Mouse (Mus musculus) right cerebral cortex, postnatal 10 days (tissue): ENCODE measurements around the gene Ifitm10.
A peak's percentile ranks its signal among the peaks of the same experiment; 100 is the strongest.
"Not testable (repeated sequence)": the region's sequence is repeated elsewhere in the genome, so short reads cannot be mapped to it uniquely, and the experiment has no call there.

Source experiments
- DNase-seq, 2 experiments: peaks; one replicate each; pipeline ENCODE4 v3.0.0; 2021; ENCODE audit warnings: low spot score in 2 of 2

Ifitm10 gene

DNA sequence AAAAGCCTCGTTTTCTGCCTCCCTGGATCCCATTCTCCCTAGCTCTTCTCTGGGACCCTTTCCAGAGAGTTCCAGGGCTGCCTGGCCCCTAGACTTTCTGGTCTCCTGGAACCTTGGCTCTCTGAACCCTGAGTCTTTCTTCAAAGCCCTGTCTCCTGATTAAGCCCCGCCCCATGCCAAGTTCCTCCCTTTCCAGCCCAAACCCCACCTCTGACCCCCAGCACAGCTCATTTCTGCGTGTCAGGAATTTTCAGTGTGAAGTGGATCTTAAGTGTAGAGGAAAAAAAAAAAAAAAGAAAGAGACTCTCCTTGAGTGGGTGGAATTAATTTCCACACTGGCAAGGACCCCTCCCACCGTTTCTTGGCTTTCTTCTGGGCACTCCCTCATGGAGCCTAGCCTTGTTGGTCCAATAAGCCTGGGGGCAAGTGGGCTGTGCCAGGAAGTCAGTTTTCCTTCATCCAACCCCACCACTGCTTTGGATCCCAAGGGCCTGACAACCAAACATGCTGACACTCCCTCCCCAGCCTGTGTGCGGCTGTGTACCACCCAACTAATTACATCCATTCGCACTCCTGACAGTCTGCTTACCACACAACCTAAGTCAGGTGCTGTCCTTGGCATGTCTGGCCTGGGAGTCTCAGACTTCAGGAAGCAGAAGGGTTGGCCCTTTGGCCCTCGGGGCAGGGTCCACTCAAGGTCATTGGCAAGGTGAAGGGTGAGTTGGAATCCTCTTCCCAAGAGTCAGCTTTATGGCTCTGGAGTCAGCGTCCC is at the start of gene Ifitm10:
TSS of gene Ifitm10 (minus strand) at position 113 of the 772 bp plus-strand sequence.
- DNase-seq = peak; percentile 54 to 57

DNA sequence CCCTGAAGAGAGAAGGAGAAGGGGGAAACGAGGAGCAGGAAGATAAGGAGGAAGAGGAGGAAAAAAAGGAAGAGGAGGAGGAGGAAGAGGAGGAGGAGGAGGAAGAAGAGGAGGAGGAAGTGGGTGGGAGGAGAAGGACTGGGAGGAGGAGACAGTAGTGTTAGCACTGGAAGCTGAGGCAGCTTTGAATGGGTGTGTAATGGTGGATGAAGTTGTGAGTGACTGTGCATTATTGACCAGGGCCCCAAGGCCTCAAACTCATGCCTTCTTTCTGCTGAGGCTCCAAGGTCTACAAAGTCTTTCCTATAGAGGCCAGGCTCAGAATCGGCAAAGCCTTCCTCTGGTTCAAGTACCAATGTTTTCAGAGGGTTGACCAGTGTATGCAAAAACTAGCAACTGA is 48.3 kb upstream of the Ifitm10 start:
- no peak for DNase-seq

DNA sequence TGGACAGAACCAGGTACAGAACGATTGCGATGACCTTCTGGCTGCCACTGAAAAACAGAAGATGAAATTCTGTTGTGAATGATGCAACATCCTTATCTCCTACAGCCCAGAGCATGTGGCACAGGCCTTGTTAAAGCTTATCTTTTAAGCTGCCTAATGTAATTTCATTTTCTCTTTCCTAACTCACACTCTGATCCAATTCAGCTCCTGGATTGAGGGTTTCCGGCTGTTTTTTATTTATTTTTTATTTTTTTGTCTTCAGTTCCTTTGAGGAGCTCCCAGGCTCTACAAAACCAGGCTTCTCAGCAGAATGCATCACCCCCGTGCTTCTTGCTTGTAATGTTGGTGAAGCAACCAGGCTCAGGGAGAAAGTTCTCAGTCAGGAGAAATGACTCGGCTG is 46.3 kb upstream of the Ifitm10 start:
- DNase-seq = no peak

DNA sequence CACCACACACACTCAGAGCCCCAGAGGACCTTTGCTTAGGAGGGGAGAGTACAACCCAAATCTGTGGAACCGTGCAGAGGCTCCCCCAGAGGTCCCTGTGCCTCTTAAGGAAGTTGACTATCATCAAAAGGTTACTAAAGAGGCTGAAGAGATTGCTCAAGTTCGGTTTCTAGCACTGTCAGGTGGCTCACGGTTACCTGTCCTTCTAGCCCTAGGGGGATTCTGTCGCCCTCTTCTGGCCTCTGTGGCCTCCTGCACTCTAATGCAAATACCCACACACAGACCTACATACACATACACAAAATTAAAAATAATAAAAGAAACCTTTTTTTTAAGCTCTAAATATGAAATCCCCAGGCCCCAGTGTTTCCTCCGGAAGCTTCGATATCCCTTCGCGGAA is 45.1 kb upstream of the Ifitm10 start:
- no peak for DNase-seq

DNA sequence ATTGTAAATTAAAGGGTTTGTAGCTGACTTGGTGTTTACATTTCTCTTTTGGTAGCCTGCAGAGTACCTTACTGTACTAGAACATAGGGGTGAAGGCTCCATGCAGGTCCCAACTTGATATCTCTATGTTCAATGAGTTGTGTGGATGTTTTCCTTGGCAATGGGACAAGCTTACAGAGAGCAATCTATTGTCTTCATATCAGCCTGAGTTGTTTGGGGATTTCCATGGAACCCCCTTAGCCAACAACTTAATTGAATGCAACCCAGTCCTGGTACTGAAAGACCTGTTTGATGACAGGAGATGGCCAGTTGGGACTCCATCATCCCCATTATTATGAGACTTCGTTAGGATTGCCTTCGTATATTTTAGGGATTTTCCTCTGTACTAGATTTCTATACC is 44.5 kb upstream of the Ifitm10 start:
- DNase-seq = no peak

DNA sequence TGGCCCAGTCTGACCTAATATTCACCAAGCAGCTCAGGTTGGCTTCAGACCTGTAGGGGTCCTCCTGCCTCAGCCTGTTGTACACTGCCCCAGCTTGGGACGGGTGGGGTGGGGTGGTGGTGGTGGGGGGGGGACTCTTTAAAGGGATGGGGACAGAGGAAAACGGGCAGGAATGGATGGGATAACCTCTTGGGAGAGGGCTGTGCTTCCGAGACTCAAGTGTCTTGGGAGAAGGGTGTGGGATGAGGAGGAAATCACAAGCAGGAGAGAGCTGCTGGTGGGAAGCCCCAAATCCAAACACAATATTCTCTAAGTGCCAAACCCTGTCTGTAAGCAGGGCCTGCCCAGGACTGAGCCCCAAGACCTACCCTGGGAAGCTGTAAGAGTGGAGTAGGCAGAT is 42.7 kb upstream of the Ifitm10 start:
- DNase-seq = no peak

DNA sequence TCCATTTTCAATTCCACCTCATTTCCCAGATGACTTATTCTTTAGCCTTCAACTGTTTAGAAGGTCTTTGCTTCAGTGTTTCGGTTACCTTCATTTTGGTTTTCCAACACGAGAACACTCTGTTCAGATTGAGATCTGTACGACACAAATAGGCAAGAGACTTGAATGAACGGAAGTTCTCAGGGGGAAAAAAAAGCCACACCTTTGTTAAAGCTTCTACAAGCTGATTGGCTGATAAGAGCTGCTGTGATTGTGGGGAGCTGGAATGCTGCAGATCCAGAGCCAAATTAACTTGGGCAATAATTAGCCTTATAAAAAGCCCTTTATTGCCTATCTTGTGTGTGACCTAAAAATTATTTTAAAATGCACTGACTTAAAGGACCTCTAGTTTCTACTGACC is 41.8 kb upstream of the Ifitm10 start:
- DNase-seq = no peak

DNA sequence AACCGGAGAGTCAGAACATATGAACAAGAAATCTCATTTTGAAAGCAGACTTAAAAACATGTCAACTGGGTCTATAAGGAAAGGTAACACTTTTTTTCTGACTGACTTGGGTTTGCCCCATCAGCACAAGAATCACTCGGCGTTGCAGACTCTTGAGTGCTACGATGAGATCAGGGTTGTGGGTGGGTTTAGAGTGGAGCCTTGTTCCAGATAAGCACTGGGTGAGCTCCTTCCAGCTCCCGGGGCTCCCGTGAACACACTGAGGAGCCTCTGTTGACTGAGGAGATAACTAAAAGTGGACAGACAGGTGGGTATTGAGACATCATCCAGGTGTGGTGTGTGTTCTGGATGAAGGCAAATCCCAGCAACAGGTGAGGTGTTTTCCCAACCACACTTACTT is 39.7 kb upstream of the Ifitm10 start:
- DNase-seq = no peak

DNA sequence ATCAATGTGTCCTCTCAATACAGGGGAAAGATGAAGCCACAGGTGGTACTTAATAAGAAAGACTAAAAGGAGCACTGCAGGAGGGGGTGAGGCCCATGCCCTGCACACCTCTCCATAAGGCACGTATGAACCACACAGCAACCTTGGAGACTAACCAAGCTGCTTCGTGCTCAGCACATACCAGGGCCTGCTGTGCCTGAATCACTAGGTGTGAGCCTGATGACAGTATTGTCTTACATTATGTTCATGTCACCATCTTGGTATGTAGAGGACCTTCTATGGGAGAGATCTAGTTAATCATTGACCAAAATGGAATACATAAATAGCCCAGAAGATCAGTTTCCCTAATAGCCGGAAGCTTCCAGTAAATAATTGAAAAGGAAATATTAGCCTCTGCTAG is 36.0 kb upstream of the Ifitm10 start:
- no peak for DNase-seq

DNA sequence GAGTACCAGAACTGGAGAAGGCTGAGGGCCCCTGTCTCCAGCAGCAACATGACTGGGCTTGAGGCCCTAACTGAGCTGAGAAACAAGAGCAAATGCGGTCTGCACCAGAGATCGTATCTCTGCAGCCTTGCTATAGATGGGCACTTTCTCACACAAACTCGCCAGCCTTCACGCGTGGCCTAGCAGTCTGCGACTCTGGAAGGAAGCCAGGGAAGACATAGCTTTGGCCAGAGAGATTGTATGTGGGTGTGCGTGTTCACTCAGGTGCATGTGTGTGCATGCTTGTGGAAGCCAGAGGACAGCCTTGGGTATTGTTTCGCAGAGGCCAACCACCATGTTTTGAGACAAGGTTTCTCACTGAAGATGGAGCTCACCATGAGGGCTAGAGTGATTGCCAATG is 35.1 kb upstream of the Ifitm10 start:
- no peak for DNase-seq

DNA sequence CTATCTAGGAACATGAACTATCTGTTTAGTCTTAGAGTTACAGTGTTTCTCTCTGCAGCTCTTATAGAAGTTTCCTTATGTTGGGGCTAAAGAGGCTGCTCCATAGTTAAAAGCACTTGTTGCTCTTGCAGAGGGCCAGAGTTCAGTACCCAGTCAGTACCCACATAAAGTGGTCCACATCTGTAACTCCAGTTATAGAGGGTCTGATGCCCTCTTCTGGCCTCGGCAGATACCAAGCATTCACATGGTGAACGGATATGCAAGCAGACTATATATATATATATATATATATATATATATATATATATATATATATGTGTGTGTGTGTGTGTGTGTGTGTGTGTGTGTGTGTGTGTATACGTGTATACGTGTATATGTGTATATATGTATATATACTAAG is 34.4 kb upstream of the Ifitm10 start:
- DNase-seq = no peak

DNA sequence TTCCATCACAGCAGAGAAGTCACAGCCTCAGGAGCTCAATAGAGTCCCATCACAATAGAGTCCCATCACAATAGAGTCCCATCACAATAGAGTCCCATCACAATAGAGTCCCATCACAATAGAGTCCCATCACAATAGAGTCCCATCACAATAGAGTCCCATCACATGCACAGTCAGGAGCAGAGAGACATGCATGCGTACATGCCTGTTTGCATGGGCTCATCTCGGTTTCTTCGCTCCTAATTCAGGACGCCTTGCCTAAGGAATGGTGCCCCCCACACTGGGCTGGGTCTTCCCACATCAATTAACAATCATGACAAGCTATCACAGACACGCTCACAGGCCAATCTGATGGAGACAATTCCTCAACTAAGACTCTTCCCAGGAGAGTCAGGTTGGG is 31.6 kb upstream of the Ifitm10 start:
- DNase-seq = not testable (repeated sequence)

DNA sequence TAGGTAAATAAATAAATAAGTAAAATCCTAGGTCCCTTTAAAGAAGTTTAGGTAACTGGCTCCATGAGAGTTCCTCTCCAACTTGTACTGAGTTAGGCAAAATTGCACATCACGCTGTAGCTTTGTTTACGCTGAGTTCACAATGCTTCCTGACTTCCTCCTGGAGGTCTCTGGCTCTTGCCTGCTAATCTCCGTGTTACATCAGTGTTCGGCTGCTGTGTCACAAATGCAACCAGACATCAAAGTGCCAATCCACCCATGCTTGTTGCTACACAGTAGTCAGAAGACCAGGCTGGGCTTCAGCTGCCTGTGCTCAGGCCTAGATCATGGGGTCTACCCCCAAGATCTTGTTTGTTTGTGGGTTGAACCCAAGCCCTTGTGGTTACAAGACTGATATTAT is 30.0 kb upstream of the Ifitm10 start:
- DNase-seq = peak in 1 of 2 experiments; percentile 48

DNA sequence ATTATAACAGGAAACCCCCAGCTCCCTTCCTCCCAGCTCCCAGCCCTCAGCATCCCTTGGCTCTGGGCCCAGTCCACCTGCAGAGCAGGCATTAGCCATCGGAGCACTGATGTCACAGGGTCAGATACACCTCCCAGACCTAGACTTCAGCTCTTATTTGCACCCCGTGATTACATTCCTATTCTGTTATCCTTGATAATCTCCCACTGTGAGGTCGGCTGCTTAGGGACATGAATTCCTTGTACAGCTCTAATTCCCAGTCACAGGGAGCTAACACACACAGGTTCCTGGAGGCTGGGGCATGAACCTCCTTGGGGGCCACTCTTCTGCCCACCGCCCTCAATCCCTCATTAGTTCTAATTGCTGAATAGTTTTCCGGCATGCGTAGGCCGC is 27.2 kb upstream of the Ifitm10 start:
- no peak for DNase-seq

DNA sequence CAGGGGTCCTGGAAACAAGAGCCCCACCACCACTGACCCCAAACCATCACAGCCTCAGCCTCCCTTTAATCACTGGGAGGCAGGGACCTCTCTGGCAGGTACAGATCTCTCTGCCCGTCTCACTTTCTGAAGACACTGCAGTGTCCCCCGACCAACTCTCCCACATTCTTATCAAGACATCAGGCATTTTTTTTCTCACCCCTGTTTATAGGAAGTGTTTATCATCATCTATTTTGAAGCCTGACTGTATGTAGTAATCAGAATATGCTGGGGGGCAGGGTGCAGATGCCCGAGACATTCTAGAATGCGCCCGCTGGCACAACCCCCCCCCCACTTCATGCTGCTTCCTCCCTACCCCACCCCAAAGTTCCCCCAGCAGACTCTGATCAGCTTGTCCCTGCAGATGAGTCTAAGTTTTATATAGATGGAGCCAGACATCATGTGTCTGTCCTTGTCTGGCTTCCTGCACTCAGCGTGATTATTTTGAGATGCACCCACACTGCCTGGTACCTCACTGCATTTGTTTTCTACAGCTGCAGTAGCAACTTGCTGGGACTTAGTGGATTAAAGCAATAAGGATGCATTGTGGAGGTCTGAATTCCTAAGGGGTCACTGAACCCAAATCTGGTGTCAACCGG is 26.7 kb upstream of the Ifitm10 start:
- peak; percentile 43 to 62 for DNase-seq

DNA sequence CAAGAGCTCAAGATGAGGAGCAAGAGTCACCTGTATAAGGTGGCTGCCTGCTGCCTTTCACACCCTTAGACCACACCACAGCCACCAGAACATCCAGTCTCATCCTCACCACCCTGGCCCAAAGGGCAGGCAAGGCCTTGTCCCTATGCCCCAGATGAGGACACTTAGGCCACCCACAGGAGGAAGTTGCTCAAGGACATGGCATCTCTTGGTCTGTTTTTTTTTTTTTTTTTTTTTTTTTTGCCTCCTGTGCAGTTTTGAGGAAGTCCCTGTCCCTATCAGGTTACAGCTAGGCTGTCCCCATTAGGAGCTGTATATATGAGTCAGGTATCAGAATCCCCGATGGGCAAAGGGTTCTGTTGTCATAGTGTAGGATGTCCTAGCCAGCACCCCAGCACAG is 25.7 kb upstream of the Ifitm10 start:
- DNase-seq = no peak

DNA sequence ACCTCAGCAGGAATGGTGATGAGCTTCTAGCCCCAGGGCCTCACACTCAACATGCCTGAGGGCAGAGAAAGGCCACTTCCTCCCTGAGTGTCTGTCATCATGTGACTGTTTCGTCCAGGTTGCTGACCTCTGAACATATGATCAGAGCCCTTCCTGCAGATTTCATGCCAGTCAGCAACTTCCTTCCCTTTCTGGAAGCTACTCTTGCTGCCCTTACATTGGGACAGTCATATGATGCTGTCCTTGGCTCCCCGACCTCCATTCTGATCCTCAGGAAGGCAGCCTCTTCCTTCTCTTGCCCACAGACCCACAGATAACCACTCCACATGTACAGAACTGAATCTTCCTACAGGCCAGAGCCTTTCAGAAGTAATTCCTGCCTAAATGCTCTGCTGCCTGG is 24.5 kb upstream of the Ifitm10 start:
- DNase-seq = peak in 1 of 2 experiments; percentile 57

DNA sequence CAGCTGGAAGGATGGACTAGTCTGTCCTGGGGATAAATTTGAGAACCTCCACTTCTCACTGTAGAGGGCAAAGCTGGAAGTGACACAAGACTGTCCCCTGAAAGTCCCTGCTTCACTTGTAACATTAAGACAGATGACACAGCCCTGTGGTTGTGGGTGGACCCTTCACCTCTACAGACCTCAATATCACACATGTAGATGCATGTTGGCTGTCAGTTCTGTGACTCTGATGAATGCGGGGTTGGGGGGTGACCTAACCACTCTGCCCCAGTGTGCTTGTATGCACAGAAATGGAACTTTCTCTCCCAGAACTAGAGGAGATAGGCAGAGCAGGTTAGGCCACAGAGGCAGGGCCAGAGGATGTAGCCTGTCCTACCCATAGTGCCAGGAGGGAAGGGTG is 23.1 kb upstream of the Ifitm10 start:
- DNase-seq = no peak

DNA sequence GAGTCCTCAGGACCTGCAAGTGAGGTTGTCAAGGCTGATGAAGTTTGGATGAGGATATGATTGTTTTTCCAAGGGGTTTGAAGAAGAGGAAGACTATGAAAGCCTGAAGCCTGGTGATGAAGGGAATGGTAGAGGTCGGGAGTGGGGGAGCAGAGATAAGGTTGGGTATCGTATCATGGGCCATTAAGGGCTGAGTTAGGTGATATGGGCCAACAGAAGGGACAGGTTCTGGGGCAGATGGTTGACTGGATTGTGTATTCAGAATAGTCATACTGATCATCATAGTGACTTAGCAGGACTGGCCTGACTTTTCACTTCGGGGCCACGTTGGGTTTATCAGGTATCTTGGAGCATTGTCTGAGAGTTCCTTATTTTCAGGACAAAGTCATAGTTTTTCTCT is 21.9 kb upstream of the Ifitm10 start:
- DNase-seq = no peak

DNA sequence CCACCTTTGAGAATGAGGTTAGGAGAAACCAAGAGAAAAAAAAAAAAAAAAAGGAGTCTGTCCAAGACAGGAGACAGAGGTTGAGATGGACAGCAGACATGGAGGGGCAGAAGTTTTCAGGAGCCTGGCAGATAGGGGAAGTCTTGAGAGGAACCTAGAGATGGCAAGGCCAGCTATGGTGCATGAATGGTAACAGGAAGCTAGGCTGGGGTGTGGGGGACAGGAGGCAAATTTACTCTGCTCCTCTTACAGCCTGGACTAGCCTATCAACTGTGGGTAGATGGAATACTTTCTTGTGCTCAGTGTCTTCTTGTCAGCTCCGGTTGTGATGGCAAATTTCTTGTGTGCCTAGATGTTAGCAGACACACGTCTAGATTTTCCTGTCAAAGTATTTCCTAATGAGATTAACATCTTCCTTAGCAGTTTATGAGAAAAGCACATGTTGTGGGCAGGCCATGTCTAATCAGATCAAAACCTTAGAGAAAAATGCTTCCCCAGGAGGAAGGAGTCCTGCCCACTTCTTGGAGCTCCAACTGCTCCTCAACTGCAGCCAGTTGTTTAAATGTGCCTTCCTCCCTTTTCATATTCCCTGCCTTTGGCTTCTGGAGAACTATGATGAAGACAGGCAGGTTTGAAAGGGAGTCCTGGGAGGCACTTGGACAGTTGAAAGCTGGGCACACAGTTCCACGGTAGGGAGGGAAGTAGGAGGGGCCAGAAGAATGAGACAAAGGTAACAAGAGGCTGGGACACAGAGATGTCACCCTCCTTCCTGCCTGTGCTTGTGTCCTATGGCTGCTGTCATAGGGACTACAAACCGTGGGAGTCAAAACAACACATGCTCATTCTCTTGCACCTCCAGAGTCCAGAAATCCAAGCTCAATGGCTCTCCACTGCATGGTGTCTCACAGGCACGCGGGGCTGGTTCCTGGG is 21.0 kb upstream of the Ifitm10 start:
- DNase-seq = no peak

DNA sequence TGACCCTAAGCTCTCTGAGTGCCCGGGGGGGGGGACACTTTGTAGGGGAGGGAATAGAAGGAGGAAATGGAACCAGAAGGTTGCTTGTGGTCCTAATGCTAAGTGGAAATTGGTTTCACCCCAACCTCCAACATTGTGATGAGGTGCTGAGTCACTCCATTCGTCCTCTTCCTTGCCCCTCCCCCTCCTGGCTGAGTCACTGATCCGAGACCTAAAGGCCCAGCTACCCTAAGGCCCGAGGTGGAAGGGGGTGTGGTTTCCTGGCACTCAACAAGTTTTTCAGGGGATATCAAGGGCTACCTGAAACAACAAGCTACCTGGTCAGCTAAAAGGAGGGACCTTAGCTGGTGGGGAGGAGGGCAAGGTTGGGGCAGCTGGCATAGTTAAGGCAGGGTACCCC is 19.6 kb upstream of the Ifitm10 start:
- DNase-seq = no peak

DNA sequence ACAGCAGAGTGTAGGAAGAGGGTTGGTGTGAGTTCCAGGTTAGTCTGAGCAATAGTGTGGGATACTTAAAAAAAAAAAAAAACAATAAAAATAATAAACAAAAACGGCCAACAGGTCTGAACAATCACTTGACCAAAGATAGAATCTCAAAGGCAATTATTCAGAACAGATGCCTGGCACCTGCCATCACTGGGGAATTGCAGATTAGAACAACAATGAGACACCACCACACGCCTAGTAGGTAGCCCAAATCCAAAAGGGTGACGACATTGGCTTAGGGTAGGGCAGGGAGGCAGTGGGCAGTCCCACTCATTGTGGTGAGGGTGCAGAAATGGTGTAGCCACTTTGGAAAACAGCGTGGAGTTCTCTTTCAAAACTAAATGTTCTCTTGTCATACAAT is 18.1 kb upstream of the Ifitm10 start:
- DNase-seq = no peak

DNA sequence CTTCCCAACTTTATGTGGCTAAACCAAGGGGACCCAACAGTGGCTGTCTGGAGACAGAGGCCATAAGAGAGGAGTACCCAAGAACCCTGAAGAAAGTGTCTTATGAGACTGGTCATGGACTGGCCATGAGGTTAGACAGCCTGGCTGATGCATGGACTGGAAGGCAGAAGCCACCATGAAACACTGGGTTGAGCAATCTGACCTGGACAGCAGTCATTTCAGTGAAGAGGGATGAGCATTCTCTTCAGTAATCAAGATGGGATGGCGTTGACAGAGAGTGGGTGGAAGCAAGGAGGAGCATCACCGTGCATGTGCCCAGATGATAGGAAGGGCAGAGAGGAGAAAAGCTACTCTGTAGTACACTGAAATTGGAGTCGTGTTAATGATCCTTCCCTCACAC is 17.6 kb upstream of the Ifitm10 start:
- peak in 1 of 2 experiments; percentile 14 for DNase-seq
